ENCODE assay signal across 17 mouse cellular contexts in genomic region chr4:57601903-57602617, GRCm38 (mm10). TPM values are rescaled to one million over a fixed set of nuclear protein-coding genes. Genes with fewer than 3 reads are reported as not detected.
A peak's percentile ranks its signal among the peaks of the same experiment; 100 is the strongest.
DNase-seq lines count a peak whose midpoint lies in the region; ATAC-seq and TF ChIP-seq lines count a peak whose summit lies in the region.
"Had no signal": no experiment of that assay in that cellular context is flagged by ENCODE, and none has a peak within 500 bp of the region (broad histone marks: within the 10 kb centered on the region; RNA-seq: fewer than 3 reads in every experiment).

No protein-coding gene starts in this region.

- peak overlapping the region; percentile 29; the same call in 1 of the 2 replicates for H3K27ac ChIP-seq in heart, embryonic 10.5 days
- H3K27ac ChIP-seq in lung, postnatal 0 days (ENCODE audit: low read length): no peak overlapping the region
- H3K27ac ChIP-seq: embryonic facial prominence, embryonic 13.5 days; hindbrain, postnatal 0 days; liver, embryonic 14.5 days; neural tube, embryonic 13.5 days had no signal

- H3K4me1 ChIP-seq in heart, embryonic 10.5 days: peaks cover 68% of the 10 kb centered on the region
- H3K4me1 ChIP-seq in lung, postnatal 0 days (ENCODE audit: insufficient read depth, low read depth, low read length): no peaks in the 10 kb centered on the region
- H3K4me1 ChIP-seq: neural tube, embryonic 13.5 days had no signal

- H3K4me3 ChIP-seq in heart, embryonic 10.5 days: no peak overlapping the region
- H3K4me3 ChIP-seq in lung, postnatal 0 days (ENCODE audit: low read depth, low read length): no peak overlapping the region
- H3K4me3 ChIP-seq: embryonic facial prominence, embryonic 13.5 days; neural tube, embryonic 13.5 days had no signal

- 71% methylated on average over 10 of the region's 10 CpGs for WGBS in heart, embryonic 10.5 days
- 57% methylated on average over 10 of the region's 10 CpGs for WGBS in lung, postnatal 0 days

- no peak; the same call in 1 of the 2 replicates for TF ChIP-seq EP300 in lung, postnatal 0 days (IDR thresholded peaks at IDR 0.05)

- H3K27me3 ChIP-seq in heart, embryonic 10.5 days (ENCODE audit: insufficient read depth, poor library complexity, severe bottlenecking): no peaks in the 10 kb centered on the region
- H3K27me3 ChIP-seq in lung, postnatal 0 days (replicated peaks; ENCODE audit: insufficient read depth, low read length): no peaks in the 10 kb centered on the region
- H3K27me3 ChIP-seq: embryonic facial prominence, embryonic 13.5 days; neural tube, embryonic 13.5 days had no signal

- no peak for DNase-seq in heart, embryonic 10.5 days (ENCODE audit: low spot score)
- DNase-seq in heart, postnatal 4 days: no peak
- peak; percentile 44 for DNase-seq in cerebellum, adult 11 months
- peak; percentile 53 to 55 for DNase-seq in cerebellum, postnatal 36 days
- peak; percentile 72 for DNase-seq in lung, postnatal 0 days (ENCODE audit: low spot score)
- DNase-seq in frontal cortex, postnatal 36 days (ENCODE audit: low spot score in 2 of 2): no peak
- no peak for DNase-seq in spleen, postnatal 10 days (ENCODE audit: low spot score in 2 of 2)
- no peak for DNase-seq in testis, postnatal 10 days (ENCODE audit: low spot score)
- DNase-seq: gastrocnemius, postnatal 36 days; left cerebral cortex, postnatal 4 days had no signal

- H3K9ac ChIP-seq in lung, postnatal 0 days (replicated peaks; ENCODE audit: low read depth): no peak overlapping the region
- H3K9ac ChIP-seq: embryonic facial prominence, embryonic 13.5 days; liver, embryonic 14.5 days; neural tube, embryonic 13.5 days had no signal

- no peak overlapping the region for H3K4me2 ChIP-seq in lung, postnatal 0 days (replicated peaks; ENCODE audit: low read depth, low read length)
- H3K4me2 ChIP-seq: embryonic facial prominence, embryonic 13.5 days; midbrain, embryonic 11.5 days; neural tube, embryonic 13.5 days had no signal

- H3K9me3 ChIP-seq in heart, embryonic 10.5 days: no peaks in the 10 kb centered on the region
- H3K9me3 ChIP-seq in lung, postnatal 0 days (ENCODE audit: low read length): no peaks in the 10 kb centered on the region
- H3K9me3 ChIP-seq: neural tube, embryonic 13.5 days had no signal

- no peak for TF ChIP-seq CTCF in lung, postnatal 0 days (IDR thresholded peaks at IDR 0.05)

- peaks cover 5% of the 10 kb centered on the region; the same call in 1 of the 2 replicates for H3K36me3 ChIP-seq in heart, embryonic 10.5 days
- H3K36me3 ChIP-seq in lung, postnatal 0 days (ENCODE audit: insufficient read depth, low read length): no peaks in the 10 kb centered on the region
- H3K36me3 ChIP-seq: embryonic facial prominence, embryonic 13.5 days; neural tube, embryonic 13.5 days had no signal

- peak; percentile 54 for ATAC-seq in lung, postnatal 0 days
- ATAC-seq: CD4-positive, CD25-positive, alpha-beta regulatory T cell, adult 4 months; forebrain, embryonic 16.5 days; hindbrain, postnatal 0 days had no signal

RNA-seq across cellular contexts. Expression of gene Pakap, which starts 34.1 kb away (rescaled TPM):
- 53.0 and 72.5 TPM in 2 replicates for polyA plus RNA-seq in heart, embryonic 10.5 days (2016; fragmentation: Nextera tagmentation; extraction: Ambion mirVana)
- 10 to 100 TPM; 73.5 to 80.4 TPM for total RNA-seq in heart, postnatal 4 days (2021)
- polyA plus RNA-seq in lung, postnatal 0 days (2015; fragmentation: Nextera tagmentation; extraction: Ambion mirVana): 60.5 and 68.6 TPM in 2 replicates

Comparison
In these comparisons a context has a peak if more than half of its experiments do, and no peak if none do; other contexts are left out.
1. DNase-seq: peak in cerebellum, adult 11 months (single experiment), cerebellum, postnatal 36 days (2 of 2) and lung, postnatal 0 days (single experiment); none in heart, embryonic 10.5 days (single experiment), heart, postnatal 4 days (single experiment), frontal cortex, postnatal 36 days (0 of 2), spleen, postnatal 10 days (0 of 2) and testis, postnatal 10 days (single experiment).